Mouse (Mus musculus) right cerebral cortex, adult 18-20 months (tissue): ENCODE results near the gene Efna5.

Experiments
- DNase-seq: peaks from one replicate; pipeline ENCODE4 v3.0.0; 2022; ENCODE audit warnings: mixed read lengths

Efna5 gene

GRCm38 (mm10) chr17:62692242-62692641, 188.9 kb downstream of the Efna5 start:
- no peak for DNase-seq

GRCm38 (mm10) chr17:62691201-62691715, 189.9 kb downstream of the Efna5 start:
- DNase-seq = no peak

- no peak for DNase-seq
Measured at GRCm38 (mm10) chr17:62690256-62690655, 190.9 kb downstream of the Efna5 start.

GRCm38 (mm10) chr17:62689646-62690045, 191.5 kb downstream of the Efna5 start:
- DNase-seq = no peak

GRCm38 (mm10) chr17:62687369-62687768, 193.7 kb downstream of the Efna5 start:
- peak; percentile 46 for DNase-seq

GRCm38 (mm10) chr17:62685181-62685580, 195.9 kb downstream of the Efna5 start:
- no peak for DNase-seq

GRCm38 (mm10) chr17:62683142-62683541, 198.0 kb downstream of the Efna5 start:
- no peak for DNase-seq

- DNase-seq = no peak
Measured at GRCm38 (mm10) chr17:62681726-62682125, 199.4 kb downstream of the Efna5 start.

- no peak for DNase-seq
Measured at GRCm38 (mm10) chr17:62680737-62681136, 200.4 kb downstream of the Efna5 start.

GRCm38 (mm10) chr17:62676832-62677231, 204.3 kb downstream of the Efna5 start:
- no peak for DNase-seq

- no peak for DNase-seq
Measured at GRCm38 (mm10) chr17:62676409-62676808, 204.7 kb downstream of the Efna5 start.

GRCm38 (mm10) chr17:62675811-62676255, 205.3 kb downstream of the Efna5 start:
- DNase-seq = no peak

GRCm38 (mm10) chr17:62672068-62672467, 209.0 kb downstream of the Efna5 start:
- DNase-seq = no peak

GRCm38 (mm10) chr17:62666761-62667160, 214.4 kb downstream of the Efna5 start:
- DNase-seq = no peak

GRCm38 (mm10) chr17:62665823-62666222, 215.3 kb downstream of the Efna5 start:
- DNase-seq = no peak

- no peak for DNase-seq
Measured at GRCm38 (mm10) chr17:62664709-62665108, 216.4 kb downstream of the Efna5 start.

- no peak for DNase-seq
Measured at GRCm38 (mm10) chr17:62661801-62662200, 219.3 kb downstream of the Efna5 start.

- DNase-seq = peak; percentile 70
Measured at GRCm38 (mm10) chr17:62659501-62660175, 221.5 kb downstream of the Efna5 start.

GRCm38 (mm10) chr17:62657832-62658630, 223.1 kb downstream of the Efna5 start:
- DNase-seq = no peak

- DNase-seq = no peak
Measured at GRCm38 (mm10) chr17:62657051-62657450, 224.1 kb downstream of the Efna5 start.

- peak; percentile 35 for DNase-seq
Measured at GRCm38 (mm10) chr17:62656591-62656990, 224.5 kb downstream of the Efna5 start.

GRCm38 (mm10) chr17:62655819-62656355, 225.2 kb downstream of the Efna5 start:
- DNase-seq = peak; percentile 52

GRCm38 (mm10) chr17:62652451-62652850, 228.7 kb downstream of the Efna5 start:
- no peak for DNase-seq

- no peak for DNase-seq
Measured at GRCm38 (mm10) chr17:62651696-62652095, 229.4 kb downstream of the Efna5 start.
